Comparison of ENCODE assay signal across 16 mouse cellular contexts in the genomic region with DNA sequence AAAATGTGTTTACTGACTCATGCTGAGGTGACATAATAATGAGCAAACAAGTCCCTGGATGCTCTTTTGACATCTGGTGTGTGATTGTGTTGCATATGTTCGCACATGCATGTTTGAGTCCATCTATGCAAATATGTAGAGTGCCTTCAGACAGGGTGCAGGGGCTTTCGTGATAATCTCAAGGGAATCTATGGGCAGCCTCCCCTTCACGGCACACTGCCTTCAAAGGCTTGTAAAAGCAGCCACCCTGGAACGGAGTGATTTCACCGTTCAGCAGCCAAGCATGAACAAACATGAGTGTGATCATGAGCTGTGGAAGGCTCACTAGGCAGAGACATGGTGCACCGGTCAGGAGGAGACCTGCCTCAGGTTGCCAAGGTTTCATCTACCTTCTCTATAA. TPM values are rescaled to one million over a fixed set of nuclear protein-coding genes. Genes with fewer than 3 reads are reported as not detected.
DNase-seq lines count a peak whose midpoint lies in the region; ATAC-seq and TF ChIP-seq lines count a peak whose summit lies in the region.
"Had no signal": no experiment of that assay in that cellular context is flagged by ENCODE, and none has a peak within 500 bp of the region (broad histone marks: within the 10 kb centered on the region; RNA-seq: fewer than 3 reads in every experiment).

No protein-coding gene starts in this region.

- no peaks in the 10 kb centered on the region for H3K9me3 ChIP-seq in hindbrain, embryonic 13.5 days
- H3K9me3 ChIP-seq in hindbrain, embryonic 12.5 days (replicated peaks) = no peaks in the 10 kb centered on the region
- H3K9me3 ChIP-seq: forebrain, embryonic 15.5 days; limb, embryonic 15.5 days; neural tube, embryonic 13.5 days had no signal

- no peak overlapping the region for H3K9ac ChIP-seq in hindbrain, embryonic 13.5 days
- H3K9ac ChIP-seq in hindbrain, embryonic 12.5 days = no peak overlapping the region
- H3K9ac ChIP-seq: forebrain, embryonic 15.5 days; limb, embryonic 15.5 days; neural tube, embryonic 13.5 days had no signal

- H3K4me3 ChIP-seq in hindbrain, embryonic 13.5 days = no peak overlapping the region
- H3K4me3 ChIP-seq in hindbrain, embryonic 12.5 days = no peak overlapping the region
- no peak overlapping the region for H3K4me3 ChIP-seq in kidney, adult 2 months (ENCODE audit: insufficient read depth, low read depth, low read length)
- H3K4me3 ChIP-seq: erythroblast, embryonic 14.5 days; forebrain, embryonic 15.5 days; limb, embryonic 15.5 days; neural tube, embryonic 13.5 days had no signal

- TF ChIP-seq CTCF in kidney, adult 2 months (conservative IDR thresholded peaks at IDR 0.05; ENCODE audit: insufficient read depth, insufficient read length, low read depth, low read length) = no peak

- H3K27ac ChIP-seq in hindbrain, embryonic 13.5 days = no peak overlapping the region
- no peak overlapping the region for H3K27ac ChIP-seq in hindbrain, embryonic 12.5 days
- H3K27ac ChIP-seq in kidney, adult 2 months (ENCODE audit: insufficient read depth, low read depth, low read length) = no peak overlapping the region
- H3K27ac ChIP-seq: forebrain, embryonic 15.5 days; limb, embryonic 15.5 days; neural tube, embryonic 13.5 days had no signal

- DNase-seq in A20 (ENCODE audit: low read depth, low spot score) = peak; percentile 96
- DNase-seq in kidney, adult 2 months = peak; percentile 65
- DNase-seq in kidney, postnatal 25 days = peak; percentile 35 to 66
- DNase-seq in adrenal gland, postnatal 4 days (ENCODE audit: low spot score in 2 of 2) = no peak
- no peak for DNase-seq in layer of hippocampus, adult 9-10 months (ENCODE audit: low spot score)
- no peak for DNase-seq in cerebellum, postnatal 14 days
- DNase-seq: cerebellum, adult 9-11 months; heart, adult 18-20 months; lung, adult 2 months; thymus, postnatal 36 days had no signal

- peak; percentile 28; the same call in 1 of the 2 replicates for ATAC-seq in hindbrain, embryonic 13.5 days (ENCODE audit: low FRiP score)
- ATAC-seq in hindbrain, embryonic 12.5 days (ENCODE audit: low FRiP score) = no peak
- ATAC-seq: forebrain, embryonic 15.5 days had no signal

- 0 out of 2 replicates have a peak, but pooled peaks cover 4% of the 10 kb centered on the region for H3K4me1 ChIP-seq in hindbrain, embryonic 13.5 days (replicated peaks)
- H3K4me1 ChIP-seq in hindbrain, embryonic 12.5 days = peaks cover 2% of the 10 kb centered on the region; the same call in 1 of the 2 replicates
- no peaks in the 10 kb centered on the region for H3K4me1 ChIP-seq in kidney, adult 2 months (ENCODE audit: control insufficient read depth, insufficient read depth, low read length)
- H3K4me1 ChIP-seq: forebrain, embryonic 15.5 days; limb, embryonic 15.5 days had no signal

- TF ChIP-seq POLR2A in kidney, adult 2 months (IDR thresholded peaks at IDR 0.05; ENCODE audit: low read depth, low read length) = no peak

- WGBS in hindbrain, embryonic 13.5 days = 54% methylated on average over 6 of the region's 6 CpGs
- WGBS in hindbrain, embryonic 12.5 days = 64% methylated on average over 6 of the region's 6 CpGs
- 33% methylated on average over 6 of the region's 6 CpGs for WGBS in kidney, adult 2 months

- H3K27me3 ChIP-seq in hindbrain, embryonic 13.5 days = peaks cover 13% of the 10 kb centered on the region
- H3K27me3 ChIP-seq in hindbrain, embryonic 12.5 days = peaks cover 7% of the 10 kb centered on the region; the same call in 1 of the 2 replicates
- no peaks in the 10 kb centered on the region for H3K27me3 ChIP-seq in kidney, adult 2 months (replicated peaks; ENCODE audit: control insufficient read depth, insufficient read depth, low read length)
- H3K27me3 ChIP-seq: limb, embryonic 15.5 days; neural tube, embryonic 13.5 days had no signal

- H3K4me2 ChIP-seq in hindbrain, embryonic 13.5 days = no peak overlapping the region
- no peak overlapping the region for H3K4me2 ChIP-seq in hindbrain, embryonic 12.5 days (replicated peaks)
- H3K4me2 ChIP-seq: forebrain, embryonic 15.5 days; limb, embryonic 15.5 days; neural tube, embryonic 13.5 days had no signal

- H3K36me3 ChIP-seq in hindbrain, embryonic 13.5 days = no peaks in the 10 kb centered on the region
- no peaks in the 10 kb centered on the region for H3K36me3 ChIP-seq in hindbrain, embryonic 12.5 days
- no peaks in the 10 kb centered on the region for H3K36me3 ChIP-seq in kidney, adult 2 months (ENCODE audit: control insufficient read depth, insufficient read depth, low read length)
- H3K36me3 ChIP-seq: forebrain, embryonic 15.5 days; limb, embryonic 15.5 days; neural tube, embryonic 13.5 days had no signal

RNA-seq across cellular contexts. Expression of a gene that starts 57.1 kb away (rescaled TPM):
- polyA plus RNA-seq in hindbrain, embryonic 13.5 days (2015; fragmentation: Nextera tagmentation; extraction: Ambion mirVana) = 45.7 and 49.3 TPM in 2 replicates
- 45.7 and 47.9 TPM in 2 replicates for polyA plus RNA-seq in hindbrain, embryonic 12.5 days (2016; fragmentation: Nextera tagmentation; extraction: Ambion mirVana)
- polyA plus RNA-seq in kidney, adult 2 months (2012; rRNA removed) = 5.0 and 6.2 TPM in 2 replicates
- total RNA-seq in adrenal gland, postnatal 4 days (2021) = 10 to 100 TPM; 25.6 to 29.2 TPM

Comparison
In these comparisons a context has a peak if more than half of its experiments do, and no peak if none do; other contexts are left out.
1. DNase-seq: peak in A20 (single experiment), kidney, adult 2 months (single experiment) and kidney, postnatal 25 days (2 of 2); none in adrenal gland, postnatal 4 days (0 of 2), layer of hippocampus, adult 9-10 months (single experiment) and cerebellum, postnatal 14 days (0 of 2).